Mouse (Mus musculus): ENCODE measurements around the gene Isg20l2. TPM values are rescaled to one million over a fixed set of nuclear protein-coding genes. Genes with fewer than 3 reads are reported as not detected.

The Isg20l2 gene
- polyA plus RNA-seq, 1 experiment from 2014 or later = 22.5 TPM

DNA sequence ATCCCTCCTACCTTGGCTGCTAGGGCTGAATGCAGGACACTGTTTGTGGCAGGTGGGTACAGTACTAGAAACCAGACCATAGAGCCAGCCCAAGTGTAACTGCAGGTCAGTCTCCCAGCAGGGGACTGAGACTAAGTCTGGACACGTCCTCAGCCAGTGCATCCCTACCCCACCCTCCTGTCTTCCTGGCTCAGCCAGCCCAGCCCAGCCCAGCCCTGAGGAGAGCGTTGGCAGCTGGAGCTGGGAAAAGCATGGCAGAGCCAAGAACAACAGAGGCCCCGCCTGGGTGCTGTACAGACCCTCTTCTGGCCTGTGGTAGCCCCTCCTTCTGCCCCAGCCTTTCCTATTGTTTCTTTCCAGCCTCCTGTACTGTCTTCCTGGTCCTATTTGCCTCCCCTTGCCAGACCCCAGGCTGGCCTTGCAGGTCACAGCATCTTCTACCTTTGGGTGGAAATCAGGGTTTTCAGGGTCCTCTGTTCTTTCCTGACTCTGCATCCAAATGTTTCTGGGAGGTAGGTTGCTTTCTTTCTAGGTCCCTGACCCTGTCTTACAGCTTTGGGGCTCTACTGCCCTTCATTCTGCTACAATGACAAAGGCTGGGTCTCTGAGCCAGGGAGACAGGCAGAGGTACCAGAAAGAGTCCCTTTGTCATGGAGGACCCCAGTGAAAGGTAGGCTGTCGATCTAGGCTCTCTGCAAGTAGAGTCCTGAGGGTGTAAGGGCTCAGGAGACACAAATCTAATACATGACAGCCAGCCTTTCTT, 14.9 kb downstream of the Isg20l2 start:
- DNase-seq (ENCODE audit: low spot score) = no peak
- H3K4me2 ChIP-seq (replicated peaks; ENCODE audit: low read depth, low read length) = no peak overlapping the region
- WGBS = 21% methylated on average over 4 of the region's 4 CpGs
- TF ChIP-seq EP300 (IDR thresholded peaks at IDR 0.05) (no peak), CTCF (IDR thresholded peaks at IDR 0.05) (no peak)
- no peaks in the 10 kb centered on the region; the same call in 1 of the 2 replicates for H3K36me3 ChIP-seq (ENCODE audit: insufficient read depth, low read length)
- H3K9ac ChIP-seq (replicated peaks; ENCODE audit: low read depth) = no peak overlapping the region
- H3K27ac ChIP-seq (ENCODE audit: low read length) = no peak overlapping the region
- ATAC-seq = peak; percentile 42; the same call in 1 of the 2 replicates
- H3K9me3 ChIP-seq (ENCODE audit: low read length) = no peaks in the 10 kb centered on the region
- peaks cover 14% of the 10 kb centered on the region; the same call in 1 of the 2 replicates for H3K27me3 ChIP-seq (replicated peaks; ENCODE audit: insufficient read depth, low read length)
- no peak overlapping the region for H3K4me3 ChIP-seq (ENCODE audit: low read depth, low read length)
- H3K4me1 ChIP-seq (ENCODE audit: insufficient read depth, low read depth, low read length) = peaks cover 18% of the 10 kb centered on the region

DNA sequence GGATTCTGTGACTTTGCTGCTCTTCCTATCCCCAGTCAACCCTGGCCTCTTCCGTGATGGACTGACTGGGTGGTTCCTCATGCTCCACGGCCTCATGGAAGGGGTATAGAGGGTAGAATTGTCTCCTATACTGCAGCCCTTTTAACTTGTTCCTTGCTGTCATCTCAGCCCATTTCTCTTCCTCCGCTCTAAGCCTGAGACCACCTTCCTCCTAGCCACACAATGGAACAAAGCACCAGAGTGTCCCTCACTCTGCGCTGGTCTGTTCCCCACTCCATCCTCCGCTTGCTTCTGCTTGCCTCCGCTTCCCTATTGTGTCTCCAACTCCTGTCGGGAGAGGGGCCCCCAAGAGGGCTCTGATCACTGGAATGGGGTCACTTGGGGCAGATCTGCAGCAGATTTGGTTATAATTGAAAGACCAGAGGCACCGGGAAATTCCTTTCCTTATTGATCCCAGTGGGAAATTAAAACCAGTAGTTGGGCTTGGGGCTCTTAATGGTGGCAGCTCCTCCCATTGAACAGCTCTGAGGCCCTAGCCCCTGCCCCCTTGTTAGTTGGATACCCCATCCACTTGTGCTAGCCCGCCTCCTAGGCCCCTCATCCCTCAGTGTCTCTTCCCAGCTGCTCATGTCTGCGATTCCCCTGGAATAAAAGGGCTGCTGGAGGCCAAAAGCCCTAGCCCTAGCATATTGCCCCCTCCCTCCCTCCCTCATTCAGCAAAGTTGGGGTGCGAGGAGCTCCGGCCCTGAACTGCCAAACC, 15.8 kb downstream of the Isg20l2 start:
- Histone ChIP-seq H3K9ac (replicated peaks; ENCODE audit: low read depth) (no peak overlapping the region), H3K4me3 (ENCODE audit: low read depth, low read length) (no peak overlapping the region), H3K9me3 (ENCODE audit: low read length) (no peaks in the 10 kb centered on the region), H3K4me2 (replicated peaks; ENCODE audit: low read depth, low read length) (no peak overlapping the region), H3K27ac (ENCODE audit: low read length) (no peak overlapping the region), H3K36me3 (ENCODE audit: insufficient read depth, low read length) (no peaks in the 10 kb centered on the region), H3K27me3 (replicated peaks; ENCODE audit: insufficient read depth, low read length) (peaks cover 14% of the 10 kb centered on the region; the same call in 1 of the 2 replicates), H3K4me1 (ENCODE audit: insufficient read depth, low read depth, low read length) (peaks cover 18% of the 10 kb centered on the region)
- TF ChIP-seq EP300 (IDR thresholded peaks at IDR 0.05) = no peak
- TF ChIP-seq CTCF (IDR thresholded peaks at IDR 0.05) = no peak
- DNase-seq (ENCODE audit: low spot score) (no peak), ATAC-seq (no peak)
- 40% methylated on average over 12 of the region's 12 CpGs for WGBS

GRCm38 (mm10) chr3:87946541-87946860, 16.4 kb downstream of the Isg20l2 start:
- Histone ChIP-seq H3K4me3 (ENCODE audit: low read depth, low read length) (no peak overlapping the region), H3K36me3 (ENCODE audit: insufficient read depth, low read length) (no peaks in the 10 kb centered on the region), H3K9me3 (ENCODE audit: low read length) (no peaks in the 10 kb centered on the region), H3K9ac (replicated peaks; ENCODE audit: low read depth) (no peak overlapping the region), H3K4me2 (replicated peaks; ENCODE audit: low read depth, low read length) (no peak overlapping the region), H3K27me3 (replicated peaks; ENCODE audit: insufficient read depth, low read length) (peaks cover 14% of the 10 kb centered on the region; the same call in 1 of the 2 replicates), H3K4me1 (ENCODE audit: insufficient read depth, low read depth, low read length) (peaks cover 18% of the 10 kb centered on the region), H3K27ac (ENCODE audit: low read length) (no peak overlapping the region)
- WGBS = 38% methylated on average over 1 of the region's 1 CpGs
- DNase-seq (ENCODE audit: low spot score) (no peak), ATAC-seq (no peak)
- TF ChIP-seq EP300 (IDR thresholded peaks at IDR 0.05) (no peak), CTCF (IDR thresholded peaks at IDR 0.05) (no peak)

GRCm38 (mm10) chr3:87947056-87947810, 17.1 kb downstream of the Isg20l2 start:
- no peak overlapping the region for H3K27ac ChIP-seq (ENCODE audit: low read length)
- no peak for DNase-seq (ENCODE audit: low spot score)
- H3K4me1 ChIP-seq (ENCODE audit: insufficient read depth, low read depth, low read length) = peaks cover 18% of the 10 kb centered on the region

GRCm38 (mm10) chr3:87947811-87948199, 17.7 kb downstream of the Isg20l2 start:
- peak overlapping the region; percentile 44 for H3K4me2 ChIP-seq (replicated peaks; ENCODE audit: low read depth, low read length)
- H3K36me3 ChIP-seq (ENCODE audit: insufficient read depth, low read length) = no peaks in the 10 kb centered on the region
- no peak for TF ChIP-seq EP300 (IDR thresholded peaks at IDR 0.05)
- TF ChIP-seq CTCF (IDR thresholded peaks at IDR 0.05) = no peak
- DNase-seq (ENCODE audit: low spot score) = no peak
- H3K4me1 ChIP-seq (ENCODE audit: insufficient read depth, low read depth, low read length) = peaks cover 18% of the 10 kb centered on the region
- ATAC-seq = no peak
- H3K27me3 ChIP-seq (replicated peaks; ENCODE audit: insufficient read depth, low read length) = peaks cover 14% of the 10 kb centered on the region; the same call in 1 of the 2 replicates
- H3K4me3 ChIP-seq (ENCODE audit: low read depth, low read length) = 0 out of 2 replicates have a peak overlapping the region, but pooled peaks have one; percentile 5
- no peak overlapping the region for H3K27ac ChIP-seq (ENCODE audit: low read length)
- H3K9me3 ChIP-seq (ENCODE audit: low read length) = no peaks in the 10 kb centered on the region
- under 1% methylated on average over 13 of the region's 17 CpGs for WGBS
- no peak overlapping the region for H3K9ac ChIP-seq (replicated peaks; ENCODE audit: low read depth)

More at GRCm38 (mm10) chr3:87947056-87947810, 17.1 kb downstream of the Isg20l2 start:
- Histone ChIP-seq H3K9me3 (ENCODE audit: low read length) (no peaks in the 10 kb centered on the region), H3K9ac (replicated peaks; ENCODE audit: low read depth) (no peak overlapping the region), H3K36me3 (ENCODE audit: insufficient read depth, low read length) (no peaks in the 10 kb centered on the region), H3K4me2 (replicated peaks; ENCODE audit: low read depth, low read length) (peak overlapping the region; percentile 44), H3K4me3 (ENCODE audit: low read depth, low read length) (0 out of 2 replicates have a peak overlapping the region, but pooled peaks have one; percentile 5), H3K27me3 (replicated peaks; ENCODE audit: insufficient read depth, low read length) (peaks cover 14% of the 10 kb centered on the region; the same call in 1 of the 2 replicates)
- TF ChIP-seq CTCF (IDR thresholded peaks at IDR 0.05) (no peak), EP300 (IDR thresholded peaks at IDR 0.05) (no peak)
- 7% methylated on average over 26 of the region's 26 CpGs for WGBS
- ATAC-seq = no peak
